Mouse (Mus musculus) thymus, adult 18-20 months (tissue): ENCODE data around the gene Mxd4.

ENCODE experiments used
- DNase-seq, 2 experiments: peaks; one replicate each; pipeline ENCODE4 v3.0.0; 2022; ENCODE audit warnings: mixed read lengths in 2 of 2

Mxd4 gene

GRCm38 (mm10) chr5:34187601-34188316, at the start of gene Mxd4:
Gene Mxd4 (minus strand): TSS chr5:34187720.
- DNase-seq: peak; percentile 99

GRCm38 (mm10) chr5:34235898-34236420, 48.4 kb upstream of the Mxd4 start:
- DNase-seq: peak; percentile 61 to 65

GRCm38 (mm10) chr5:34235056-34235455, 47.5 kb upstream of the Mxd4 start:
- no peak for DNase-seq

GRCm38 (mm10) chr5:34233221-34233515, 45.6 kb upstream of the Mxd4 start:
- no peak for DNase-seq

- DNase-seq: peak; percentile 49 to 73
These were observed 45.1 kb upstream of the Mxd4 start for GRCm38 (mm10) chr5:34232481-34233220.

- DNase-seq: no peak
These were observed 44.4 kb upstream of the Mxd4 start for GRCm38 (mm10) chr5:34231901-34232300.

- DNase-seq: no peak
These were observed 43.3 kb upstream of the Mxd4 start for GRCm38 (mm10) chr5:34230599-34231485.

- no peak for DNase-seq
These were observed 42.0 kb upstream of the Mxd4 start for GRCm38 (mm10) chr5:34229503-34229902.

GRCm38 (mm10) chr5:34225516-34225915, 38.0 kb upstream of the Mxd4 start:
- DNase-seq: no peak

GRCm38 (mm10) chr5:34224515-34224914, 37.0 kb upstream of the Mxd4 start:
- DNase-seq: no peak

GRCm38 (mm10) chr5:34220001-34220400, 32.5 kb upstream of the Mxd4 start:
- no peak for DNase-seq

- DNase-seq: no peak
These were observed 31.2 kb upstream of the Mxd4 start for GRCm38 (mm10) chr5:34218672-34219071.

GRCm38 (mm10) chr5:34217756-34218155, 30.2 kb upstream of the Mxd4 start:
- no peak for DNase-seq

- DNase-seq: no peak
These were observed 28.5 kb upstream of the Mxd4 start for GRCm38 (mm10) chr5:34216025-34216424.

GRCm38 (mm10) chr5:34213659-34214058, 26.1 kb upstream of the Mxd4 start:
- DNase-seq: no peak

GRCm38 (mm10) chr5:34210279-34210678, 22.8 kb upstream of the Mxd4 start:
- DNase-seq: peak; percentile 60 to 74

- peak; percentile 50 to 72 for DNase-seq
These were observed 20.0 kb upstream of the Mxd4 start for GRCm38 (mm10) chr5:34207503-34207902.

GRCm38 (mm10) chr5:34205788-34206187, 18.3 kb upstream of the Mxd4 start:
- DNase-seq: no peak

- peak in 1 of 2 experiments; percentile 12 for DNase-seq
These were observed 17.4 kb upstream of the Mxd4 start for GRCm38 (mm10) chr5:34204911-34205310.

GRCm38 (mm10) chr5:34202006-34202405, 14.5 kb upstream of the Mxd4 start:
- DNase-seq: no peak

GRCm38 (mm10) chr5:34201396-34201795, 13.9 kb upstream of the Mxd4 start:
- DNase-seq: no peak

GRCm38 (mm10) chr5:34198615-34199014, 11.1 kb upstream of the Mxd4 start:
- DNase-seq: peak in 1 of 2 experiments; percentile 48

GRCm38 (mm10) chr5:34197243-34197642, 9.7 kb upstream of the Mxd4 start:
- peak in 1 of 2 experiments; percentile 32 for DNase-seq
